Mouse (Mus musculus) ovary, postnatal 36 days (tissue): Measurements from ENCODE around the gene S100a5.

ENCODE experiments used
- DNase-seq: peaks from one replicate; pipeline ENCODE4 v3.0.0; 2022; ENCODE audit warnings: low spot score, mixed read lengths

Gene S100a5

GRCm38 (mm10) chr3:90608223-90608622 is at the start of gene S100a5:
Gene S100a5, plus strand, starts transcription at chr3:90608523.
- no peak for DNase-seq

DNA sequence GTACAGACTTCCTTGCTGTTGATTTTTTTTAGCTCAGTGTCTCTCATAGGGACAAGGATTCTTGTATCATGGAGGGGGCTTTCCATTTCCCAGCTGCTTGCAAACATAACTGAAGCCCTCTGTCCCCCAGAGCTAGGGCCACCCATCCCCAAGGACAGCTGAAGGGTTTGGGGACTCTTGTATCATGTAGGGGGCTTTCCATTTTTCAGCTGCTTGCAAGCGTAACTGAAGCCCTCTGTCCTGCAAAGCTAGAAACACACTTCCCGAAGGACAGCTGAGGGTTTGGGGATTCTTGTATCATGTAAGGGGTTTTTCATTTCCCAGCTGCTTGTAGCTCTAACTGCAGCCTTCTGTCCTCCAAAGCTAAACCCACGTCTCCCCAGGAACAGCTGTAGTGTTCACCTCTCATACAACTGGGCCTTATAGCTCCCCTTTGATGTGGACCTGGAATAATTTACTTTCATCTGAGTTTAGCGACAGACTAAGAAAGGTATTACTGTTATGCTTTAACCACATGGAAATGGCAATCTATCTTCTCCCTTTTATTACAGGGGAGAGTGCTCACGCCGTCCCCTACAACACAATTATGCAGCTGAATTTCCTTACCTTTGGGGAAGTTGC is 48.2 kb upstream of the S100a5 start, which contains the start of gene S100a3:
S100a3 (plus strand) TSS at position 571 of the 621 bp plus-strand sequence.
- no peak for DNase-seq

- DNase-seq: no peak
These were observed 33.6 kb upstream of the S100a5 start for GRCm38 (mm10) chr3:90574691-90575090.

- no peak for DNase-seq
These were observed 33.0 kb upstream of the S100a5 start for GRCm38 (mm10) chr3:90575320-90575719.

GRCm38 (mm10) chr3:90576351-90577001 is 31.8 kb upstream of the S100a5 start:
- DNase-seq: no peak

DNA sequence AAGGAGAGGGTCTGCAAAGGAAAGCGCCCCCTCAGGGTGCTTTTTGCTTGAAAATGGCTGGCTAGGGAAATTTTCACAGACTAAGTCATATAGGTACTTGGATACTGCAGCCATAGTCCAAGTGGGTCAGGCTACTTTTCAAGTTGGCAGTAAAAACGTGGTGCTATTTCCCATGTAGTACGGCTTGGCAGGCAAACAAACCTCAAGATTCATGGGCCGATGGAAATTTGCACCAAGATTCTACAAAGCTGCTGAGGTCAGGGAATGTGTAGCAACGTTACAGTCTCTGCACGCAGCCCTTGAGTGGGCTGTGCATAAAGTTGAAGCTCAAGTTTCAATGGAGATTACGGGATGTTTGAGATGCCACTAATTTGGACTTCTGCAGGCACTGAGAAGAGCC is 28.9 kb upstream of the S100a5 start:
- DNase-seq: no peak

DNA sequence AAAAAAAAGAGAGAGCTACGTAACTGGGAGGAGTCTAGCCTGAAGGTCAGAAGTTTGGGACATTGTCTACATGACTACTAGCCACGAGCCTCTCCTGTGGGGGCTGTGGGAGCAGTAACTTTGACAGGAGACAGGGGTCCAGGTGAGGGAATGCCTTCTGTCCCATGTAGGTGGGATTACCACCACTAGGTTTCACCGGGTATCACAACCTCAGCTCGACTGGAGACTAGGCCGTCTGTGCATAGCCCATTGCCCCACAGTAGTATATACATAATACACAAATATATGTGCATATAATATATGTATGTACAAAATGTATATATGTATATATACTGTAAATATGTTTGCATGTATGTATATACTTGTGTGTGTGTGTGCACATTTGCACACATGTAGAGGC is 27.2 kb upstream of the S100a5 start:
- DNase-seq: no peak

- DNase-seq: no peak
These were observed 26.2 kb upstream of the S100a5 start for GRCm38 (mm10) chr3:90582156-90582555.

- no peak for DNase-seq
These were observed 25.8 kb upstream of the S100a5 start for GRCm38 (mm10) chr3:90582556-90582955.

- DNase-seq: no peak
These were observed 24.4 kb upstream of the S100a5 start for GRCm38 (mm10) chr3:90583893-90584292.

- DNase-seq: peak; percentile 41
These were observed 22.7 kb upstream of the S100a5 start for GRCm38 (mm10) chr3:90585595-90585994.

DNA sequence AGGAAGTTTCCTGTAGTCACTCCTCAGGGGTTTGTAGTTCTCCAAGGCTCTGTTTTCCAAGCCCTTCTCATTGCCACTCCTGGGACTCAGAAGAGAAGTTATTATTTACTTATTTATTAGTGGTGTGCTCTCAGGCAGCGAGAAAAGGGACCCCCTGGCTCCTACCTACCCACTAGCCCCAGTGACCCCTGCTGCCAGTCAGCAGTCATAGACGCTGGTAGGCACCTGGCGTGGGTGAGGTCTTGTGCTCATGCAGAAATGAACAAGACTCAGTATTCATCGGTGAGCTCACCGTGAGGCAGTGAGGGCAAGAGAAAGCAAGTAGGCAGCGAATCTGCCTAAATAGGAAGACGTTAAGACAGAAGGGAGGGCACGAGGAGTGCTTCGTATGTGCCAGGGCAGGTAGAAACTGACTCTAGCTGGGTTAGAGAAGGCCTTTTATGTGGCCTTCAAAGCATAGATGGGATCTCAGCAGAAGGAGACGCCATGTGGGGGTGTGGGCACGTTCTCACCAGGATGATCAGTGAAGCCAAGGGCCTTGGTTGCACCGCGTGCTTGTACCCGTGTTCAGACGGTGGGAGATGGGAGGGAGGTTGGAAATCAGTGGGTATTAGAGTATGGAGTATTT is 22.2 kb upstream of the S100a5 start:
- no peak for DNase-seq

DNA sequence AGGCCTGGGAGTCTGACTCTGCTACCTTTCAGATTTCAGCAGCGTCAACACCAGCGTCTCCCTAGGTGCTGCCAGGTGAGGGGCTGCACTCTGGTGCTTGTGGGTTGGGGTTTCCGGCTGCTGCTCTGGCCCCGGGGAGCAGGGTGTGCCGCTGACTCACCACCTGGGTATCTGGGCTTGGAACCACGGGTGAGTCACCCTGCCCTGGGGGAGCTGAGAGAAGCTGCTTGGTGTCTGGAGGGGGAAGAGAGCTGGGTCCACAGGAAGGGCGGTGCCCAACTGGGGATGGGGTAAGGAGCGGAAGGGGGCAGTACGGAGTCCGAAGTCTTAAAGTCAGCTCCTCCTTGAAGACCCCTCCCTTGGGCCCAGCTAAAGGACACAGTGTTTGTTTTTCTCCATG is 21.4 kb upstream of the S100a5 start:
- DNase-seq: peak; percentile 52

DNA sequence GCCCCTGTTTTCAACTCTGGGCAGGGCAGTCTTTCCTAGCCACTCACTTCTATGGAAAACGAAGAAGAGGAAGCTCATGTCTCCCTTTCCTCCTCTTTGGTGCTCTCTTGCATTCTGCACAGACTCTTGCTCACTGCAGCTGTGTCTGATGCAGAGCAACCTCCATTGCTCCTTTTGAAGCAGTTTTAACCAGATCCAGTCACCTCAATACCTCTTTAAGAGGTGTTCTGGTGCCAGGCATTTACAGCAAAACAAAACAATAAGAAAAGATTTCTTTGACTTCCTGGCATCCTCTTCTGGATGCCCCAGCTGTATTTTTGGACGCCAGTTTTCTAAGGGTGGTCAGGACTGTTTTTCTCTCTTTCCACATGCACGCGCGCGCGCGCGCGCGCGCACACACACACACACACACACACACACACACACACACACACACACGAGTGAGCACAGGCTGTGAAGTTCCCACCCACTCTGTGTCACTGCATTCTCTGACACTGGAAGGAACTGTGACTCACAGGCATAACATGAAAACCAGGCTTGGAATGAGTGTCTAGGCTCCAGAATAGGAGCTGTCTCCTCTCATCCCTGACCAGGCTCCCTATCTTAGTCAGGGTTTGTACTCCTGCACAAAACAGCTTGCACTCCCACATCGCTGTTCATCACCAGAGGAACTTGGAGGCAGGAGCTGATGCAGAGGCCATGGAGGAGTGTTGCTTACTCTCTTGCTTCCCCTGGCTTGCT is 20.8 kb upstream of the S100a5 start:
- DNase-seq: no peak

DNA sequence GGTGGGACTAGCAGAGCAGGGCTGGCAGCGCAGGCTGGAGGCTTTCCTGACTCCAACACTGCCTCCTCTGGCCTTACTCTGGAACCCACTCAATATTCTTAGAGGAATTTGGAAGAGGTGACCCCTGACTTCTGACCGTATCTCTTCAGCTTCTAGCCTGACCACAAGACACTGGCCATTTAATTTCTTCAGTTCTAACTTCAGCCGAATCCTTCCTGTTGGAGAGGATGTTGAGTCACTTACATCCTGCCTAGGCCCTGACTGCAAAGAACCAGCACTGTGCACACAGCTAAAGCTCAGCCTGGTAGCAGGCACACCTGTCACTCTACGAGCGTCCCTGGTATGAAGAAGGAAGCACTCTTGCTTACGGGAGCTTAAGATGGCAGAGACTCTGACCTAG is 18.9 kb upstream of the S100a5 start:
- no peak for DNase-seq

- no peak for DNase-seq
These were observed 18.4 kb upstream of the S100a5 start, which contains the start of gene S100a2 for GRCm38 (mm10) chr3:90589947-90590346. Gene S100a2, plus strand, starts transcription at chr3:90590247.

DNA sequence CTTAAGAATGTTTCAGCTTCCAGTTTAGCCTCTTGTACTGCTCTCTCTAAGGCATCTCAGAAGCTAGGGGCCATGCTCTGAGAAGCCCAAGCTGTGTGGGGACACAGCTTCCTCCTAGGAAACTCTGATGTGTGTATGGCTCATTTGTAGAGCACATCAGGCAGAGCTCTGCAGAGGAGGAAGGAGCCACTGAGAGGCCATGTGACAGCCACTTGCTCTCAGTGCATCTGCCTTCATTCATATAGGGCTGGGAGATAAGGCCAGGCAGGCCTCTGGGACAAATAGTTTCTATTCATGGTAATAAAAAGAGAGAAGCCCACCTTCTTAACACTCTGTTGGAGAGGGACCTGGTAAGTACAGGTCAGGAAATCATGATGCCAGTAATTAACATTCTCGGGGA is 13.9 kb upstream of the S100a5 start:
- DNase-seq: no peak

DNA sequence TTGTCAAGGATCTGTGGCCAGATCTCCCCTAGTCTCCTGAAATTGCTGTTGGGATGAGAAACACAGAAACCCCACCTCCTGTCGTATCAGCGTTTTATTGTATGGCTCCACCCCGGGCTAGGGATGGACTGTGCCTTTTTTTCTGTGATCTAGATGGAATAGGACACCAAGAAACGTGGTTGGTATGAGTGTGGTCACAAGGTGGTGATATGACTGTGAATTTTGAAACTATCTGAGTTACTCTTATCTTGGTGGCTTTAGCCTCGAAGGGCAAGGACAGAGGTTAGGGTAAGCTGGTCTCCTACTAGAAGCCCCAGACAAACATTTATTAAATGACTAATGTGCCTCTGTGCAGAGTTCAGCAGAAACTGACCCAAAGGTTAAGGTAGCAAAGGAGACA is 12.8 kb upstream of the S100a5 start:
- no peak for DNase-seq

GRCm38 (mm10) chr3:90596810-90597209 is 11.5 kb upstream of the S100a5 start:
- no peak for DNase-seq

DNA sequence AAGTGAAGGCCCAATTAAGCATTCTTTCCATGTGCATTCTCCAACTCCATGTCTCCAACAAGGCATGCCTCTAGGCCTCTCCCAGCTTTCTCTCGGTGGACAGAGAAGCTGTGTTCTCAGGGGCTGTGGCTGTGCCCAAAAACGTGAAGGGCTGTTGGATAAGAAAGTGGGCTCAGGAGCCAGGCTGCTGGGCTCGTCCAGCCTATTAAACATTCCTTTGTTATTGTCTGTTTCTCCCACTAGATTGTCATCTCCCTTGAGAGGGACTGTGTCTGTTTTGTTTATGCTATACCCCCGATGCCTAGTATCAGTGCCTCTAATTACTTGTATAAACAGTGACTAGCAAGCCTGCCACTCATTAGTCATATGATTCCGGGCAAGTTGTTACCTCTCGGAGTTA is 10.6 kb upstream of the S100a5 start:
- DNase-seq: no peak

DNA sequence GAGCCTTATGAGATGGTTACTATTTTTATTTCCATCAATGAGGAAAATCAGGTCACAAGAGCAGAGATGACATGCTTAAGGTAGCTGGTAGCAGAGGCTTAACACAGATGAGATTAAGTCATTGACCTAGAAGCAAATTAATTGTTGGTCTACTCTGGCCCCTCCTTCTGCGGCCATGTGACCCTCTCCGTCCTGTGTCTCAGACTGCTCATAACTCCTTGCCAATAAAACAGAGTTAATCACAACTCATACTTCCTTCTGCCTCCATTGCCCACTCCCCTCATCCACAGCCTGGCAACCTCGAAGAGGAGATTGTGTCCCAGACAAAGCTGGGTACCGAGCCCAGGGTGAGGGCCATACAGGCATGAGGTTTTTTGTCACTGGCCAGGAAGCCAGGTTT is 10.1 kb upstream of the S100a5 start:
- DNase-seq: no peak

GRCm38 (mm10) chr3:90599401-90599800 is 8.9 kb upstream of the S100a5 start:
- DNase-seq: no peak

DNA sequence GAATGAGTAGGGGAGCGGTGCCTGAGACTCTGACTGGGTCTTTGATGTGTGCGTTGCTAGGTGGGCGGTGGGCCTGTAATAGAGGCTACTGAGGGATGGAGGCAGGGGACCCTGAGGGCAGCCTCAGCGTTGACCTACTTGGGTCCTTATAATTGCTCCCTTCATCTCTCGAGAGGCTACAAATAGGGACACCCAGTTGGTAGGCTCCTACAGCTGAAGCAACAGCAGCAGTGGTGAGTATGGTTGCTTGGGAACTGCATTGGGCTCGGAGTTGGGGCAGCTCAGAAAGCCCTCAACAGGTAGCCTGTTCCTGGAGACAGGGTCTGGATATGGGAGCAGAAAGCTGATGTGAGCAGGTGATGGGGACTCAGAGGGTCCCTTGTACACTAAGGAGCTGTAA is 8.3 kb upstream of the S100a5 start:
- no peak for DNase-seq
